Mouse (Mus musculus): ENCODE measurements around the gene Wfs1. TPM values are rescaled to one million over a fixed set of nuclear protein-coding genes. Genes with fewer than 3 reads are reported as not detected.

Wfs1 gene
- 0.02 TPM in 1 of 2 replicates, not detected in the other for polyA plus RNA-seq (2012)

- TF ChIP-seq TAL1 (IDR thresholded peaks at IDR 0.05; ENCODE audit: low read length) (no peak), GATA1 (IDR thresholded peaks at IDR 0.05; ENCODE audit: low read length) (no peak)
- H3K27me3 ChIP-seq (ENCODE audit: control insufficient read depth), result peaks cover 13% of the 10 kb centered on the region
- peak within 1 kb of the TSS; percentile 52 for H3K4me3 ChIP-seq (replicated peaks)
These were observed at the start of gene Wfs1 for GRCm38 (mm10) chr5:36988781-36989624. TSS of gene Wfs1 (minus strand) at chr5:36989205.

GRCm38 (mm10) chr5:37036884-37037283 is 47.9 kb upstream of the Wfs1 start:
- TF ChIP-seq GATA1 (IDR thresholded peaks at IDR 0.05; ENCODE audit: low read length) (no peak), TAL1 (IDR thresholded peaks at IDR 0.05; ENCODE audit: low read length) (no peak)
- H3K4me1 ChIP-seq (ENCODE audit: control insufficient read depth), result no peaks in the 10 kb centered on the region
- H3K27me3 ChIP-seq (ENCODE audit: control insufficient read depth), result peaks cover under 1% of the 10 kb centered on the region; the same call in 1 of the 2 replicates
- H3K9me3 ChIP-seq (ENCODE audit: control insufficient read depth, low read length), result no peaks in the 10 kb centered on the region
- no peaks in the 10 kb centered on the region for H3K36me3 ChIP-seq (ENCODE audit: control insufficient read depth)
- H3K4me3 ChIP-seq (replicated peaks), result no peak overlapping the region

More at GRCm38 (mm10) chr5:36988781-36989624, at the start of gene Wfs1:
- Histone ChIP-seq H3K9me3 (ENCODE audit: control insufficient read depth, low read length) (no peaks in the 10 kb centered on the region), H3K36me3 (ENCODE audit: control insufficient read depth) (no peaks in the 10 kb centered on the region), H3K4me1 (ENCODE audit: control insufficient read depth) (peaks cover 11% of the 10 kb centered on the region)

- Histone ChIP-seq H3K27me3 (ENCODE audit: control insufficient read depth) (peaks cover 11% of the 10 kb centered on the region), H3K9me3 (ENCODE audit: control insufficient read depth, low read length) (no peaks in the 10 kb centered on the region), H3K36me3 (ENCODE audit: control insufficient read depth) (no peaks in the 10 kb centered on the region), H3K4me1 (ENCODE audit: control insufficient read depth) (no peaks in the 10 kb centered on the region), H3K4me3 (replicated peaks) (no peak overlapping the region)
- no peak for TF ChIP-seq GATA1 (IDR thresholded peaks at IDR 0.05; ENCODE audit: low read length)
- TF ChIP-seq TAL1 (IDR thresholded peaks at IDR 0.05; ENCODE audit: low read length), result no peak
These were observed 46.9 kb upstream of the Wfs1 start for GRCm38 (mm10) chr5:37035896-37036295.

GRCm38 (mm10) chr5:37035192-37035591 is 46.2 kb upstream of the Wfs1 start:
- no peaks in the 10 kb centered on the region for H3K9me3 ChIP-seq (ENCODE audit: control insufficient read depth, low read length)
- no peaks in the 10 kb centered on the region for H3K4me1 ChIP-seq (ENCODE audit: control insufficient read depth)
- H3K36me3 ChIP-seq (ENCODE audit: control insufficient read depth), result no peaks in the 10 kb centered on the region
- TF ChIP-seq GATA1 (IDR thresholded peaks at IDR 0.05; ENCODE audit: low read length) (no peak), TAL1 (IDR thresholded peaks at IDR 0.05; ENCODE audit: low read length) (no peak)
- H3K27me3 ChIP-seq (ENCODE audit: control insufficient read depth), result peaks cover 18% of the 10 kb centered on the region
- H3K4me3 ChIP-seq (replicated peaks), result no peak overlapping the region

- Histone ChIP-seq H3K4me1 (ENCODE audit: control insufficient read depth) (no peaks in the 10 kb centered on the region), H3K9me3 (ENCODE audit: control insufficient read depth, low read length) (no peaks in the 10 kb centered on the region), H3K4me3 (replicated peaks) (no peak overlapping the region), H3K36me3 (ENCODE audit: control insufficient read depth) (no peaks in the 10 kb centered on the region), H3K27me3 (ENCODE audit: control insufficient read depth) (peaks cover 58% of the 10 kb centered on the region)
- TF ChIP-seq GATA1 (IDR thresholded peaks at IDR 0.05; ENCODE audit: low read length), result no peak
- TF ChIP-seq TAL1 (IDR thresholded peaks at IDR 0.05; ENCODE audit: low read length), result no peak
These were observed 41.7 kb upstream of the Wfs1 start for GRCm38 (mm10) chr5:37030753-37031152.

GRCm38 (mm10) chr5:37029326-37029905 is 40.4 kb upstream of the Wfs1 start:
- Histone ChIP-seq H3K36me3 (ENCODE audit: control insufficient read depth) (no peaks in the 10 kb centered on the region), H3K4me1 (ENCODE audit: control insufficient read depth) (no peaks in the 10 kb centered on the region), H3K27me3 (ENCODE audit: control insufficient read depth) (peaks cover 58% of the 10 kb centered on the region), H3K4me3 (replicated peaks) (no peak overlapping the region), H3K9me3 (ENCODE audit: control insufficient read depth, low read length) (no peaks in the 10 kb centered on the region)
- TF ChIP-seq TAL1 (IDR thresholded peaks at IDR 0.05; ENCODE audit: low read length) (no peak), GATA1 (IDR thresholded peaks at IDR 0.05; ENCODE audit: low read length) (no peak)

GRCm38 (mm10) chr5:37028486-37029311 is 39.7 kb upstream of the Wfs1 start:
- Histone ChIP-seq H3K4me3 (replicated peaks) (peak overlapping the region; percentile 32), H3K9me3 (ENCODE audit: control insufficient read depth, low read length) (no peaks in the 10 kb centered on the region), H3K36me3 (ENCODE audit: control insufficient read depth) (no peaks in the 10 kb centered on the region), H3K27me3 (ENCODE audit: control insufficient read depth) (peaks cover 58% of the 10 kb centered on the region), H3K4me1 (ENCODE audit: control insufficient read depth) (no peaks in the 10 kb centered on the region)
- TF ChIP-seq GATA1 (IDR thresholded peaks at IDR 0.05; ENCODE audit: low read length) (no peak), TAL1 (IDR thresholded peaks at IDR 0.05; ENCODE audit: low read length) (no peak)

- no peaks in the 10 kb centered on the region for H3K36me3 ChIP-seq (ENCODE audit: control insufficient read depth)
- H3K27me3 ChIP-seq (ENCODE audit: control insufficient read depth), result peaks cover 58% of the 10 kb centered on the region
- H3K9me3 ChIP-seq (ENCODE audit: control insufficient read depth, low read length), result no peaks in the 10 kb centered on the region
- H3K4me1 ChIP-seq (ENCODE audit: control insufficient read depth), result no peaks in the 10 kb centered on the region
- H3K4me3 ChIP-seq (replicated peaks), result peak overlapping the region; percentile 32
- TF ChIP-seq GATA1 (IDR thresholded peaks at IDR 0.05; ENCODE audit: low read length) (no peak), TAL1 (IDR thresholded peaks at IDR 0.05; ENCODE audit: low read length) (no peak)
These were observed 39.1 kb upstream of the Wfs1 start for GRCm38 (mm10) chr5:37028104-37028485.

- Histone ChIP-seq H3K27me3 (ENCODE audit: control insufficient read depth) (peaks cover 58% of the 10 kb centered on the region), H3K9me3 (ENCODE audit: control insufficient read depth, low read length) (no peaks in the 10 kb centered on the region), H3K36me3 (ENCODE audit: control insufficient read depth) (no peaks in the 10 kb centered on the region), H3K4me1 (ENCODE audit: control insufficient read depth) (no peaks in the 10 kb centered on the region), H3K4me3 (replicated peaks) (no peak overlapping the region)
- no peak for TF ChIP-seq GATA1 (IDR thresholded peaks at IDR 0.05; ENCODE audit: low read length)
- TF ChIP-seq TAL1 (IDR thresholded peaks at IDR 0.05; ENCODE audit: low read length), result no peak
These were observed 38.7 kb upstream of the Wfs1 start for GRCm38 (mm10) chr5:37027701-37028100.

Data from erythroblast, embryonic 14.5 days (primary cell).